ENCODE assay signal across 25 mouse cellular contexts in the genomic region with DNA sequence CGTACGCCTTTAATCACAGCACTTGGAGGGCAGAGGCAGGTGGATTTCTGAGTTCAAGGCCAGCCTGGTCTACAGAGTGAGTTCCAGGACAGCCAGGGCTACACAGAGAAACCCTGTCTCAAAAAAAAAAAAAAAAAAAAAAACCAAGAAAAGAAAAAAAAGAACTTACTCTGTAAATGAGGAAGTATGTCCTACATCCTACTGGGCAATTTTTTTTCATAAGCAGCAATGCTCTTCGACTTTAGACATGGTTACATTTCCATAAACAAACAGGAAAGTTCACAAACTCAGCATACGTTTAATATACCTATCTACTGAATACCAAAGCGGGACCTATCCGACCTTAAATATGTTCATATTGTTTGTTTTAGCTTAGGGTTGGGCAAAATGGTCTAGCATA. TPM values are rescaled to one million over a fixed set of nuclear protein-coding genes. Genes with fewer than 3 reads are reported as not detected.
DNase-seq lines count a peak whose midpoint lies in the region; ATAC-seq and TF ChIP-seq lines count a peak whose summit lies in the region.
"Had no signal": no experiment of that assay in that cellular context is flagged by ENCODE, and none has a peak within 500 bp of the region (broad histone marks: within the 10 kb centered on the region; RNA-seq: fewer than 3 reads in every experiment).

No protein-coding gene starts in this region.

- no peaks in the 10 kb centered on the region; a peak in 1 of 4 replicates for H3K36me3 ChIP-seq in MEL (ENCODE audit: control insufficient read depth in 1 of 2, insufficient read depth in 2 of 2, low read length in 2 of 2)
- H3K36me3 ChIP-seq in hindbrain, postnatal 0 days (ENCODE audit: insufficient read depth, low read length): peaks cover 9% of the 10 kb centered on the region; the same call in 1 of the 2 replicates
- H3K36me3 ChIP-seq: G1E had no signal

- H3K9me3 ChIP-seq in MEL (replicated peaks; ENCODE audit: insufficient read depth, low read length): no peaks in the 10 kb centered on the region
- no peaks in the 10 kb centered on the region for H3K9me3 ChIP-seq in hindbrain, postnatal 0 days (ENCODE audit: low read length)
- H3K9me3 ChIP-seq: embryonic facial prominence, embryonic 13.5 days; embryonic facial prominence, embryonic 15.5 days; forebrain, embryonic 10.5 days; forebrain, embryonic 12.5 days; G1E had no signal

- TF ChIP-seq CTCF in MEL (IDR thresholded peaks at IDR 0.05 in 2 of 3, conservative IDR thresholded peaks at IDR 0.05 in 1 of 3; ENCODE audit: control insufficient read depth in 1 of 3, insufficient read depth in 1 of 3, low read depth in 2 of 3, low read length in 3 of 3, poor library complexity in 1 of 3, severe bottlenecking in 1 of 3): no peak
- TF ChIP-seq CTCF in bone marrow macrophage, adult 2 months (IDR thresholded peaks at IDR 0.05; ENCODE audit: low read depth, low read length): no peak
- no peak for TF ChIP-seq CTCF in hindbrain, postnatal 0 days (IDR thresholded peaks at IDR 0.05; ENCODE audit: low read depth)

- DNase-seq in A20 (ENCODE audit: low read depth, low spot score) (peak; percentile 70), MEL (ENCODE audit: low read depth, low spot score) (peak; percentile 50)
- DNase-seq in hindbrain, postnatal 0 days (ENCODE audit: low spot score): no peak
- DNase-seq in urinary bladder, postnatal 10 days (ENCODE audit: low spot score): no peak
- DNase-seq in cerebellum, adult 11 months: no peak
- DNase-seq: adrenal gland, adult 2 months; adrenal gland, postnatal 10 days; adrenal gland, postnatal 25 days; cerebellum, adult 18-20 months; cerebellum, adult 8-10 months; cerebellum, adult 9-11 months; cerebellum, postnatal 14 days; cerebellum, postnatal 36 days; embryo, embryonic 11 days had no signal

- TF ChIP-seq POLR2A in MEL (IDR thresholded peaks at IDR 0.05; ENCODE audit: control insufficient read depth in 1 of 2, insufficient read depth in 1 of 2, low read depth in 1 of 2, low read length in 2 of 2, poor library complexity in 1 of 2): no peak
- no peak for TF ChIP-seq POLR2A in bone marrow macrophage, adult 2 months (IDR thresholded peaks at IDR 0.05; ENCODE audit: borderline replicate concordance, low read depth, low read length)

- 89% methylated on average over 6 of the region's 6 CpGs for WGBS in hindbrain, postnatal 0 days

- H3K27ac ChIP-seq in MEL (ENCODE audit: control insufficient read depth, low read depth, low read length): no peak overlapping the region
- peak overlapping the region; percentile 24; the same call in 1 of the 2 replicates for H3K27ac ChIP-seq in bone marrow macrophage, adult 2 months (ENCODE audit: insufficient read depth, low read depth, low read length)
- no peak overlapping the region for H3K27ac ChIP-seq in hindbrain, postnatal 0 days
- H3K27ac ChIP-seq: embryonic facial prominence, embryonic 13.5 days; embryonic facial prominence, embryonic 15.5 days; forebrain, embryonic 10.5 days; forebrain, embryonic 12.5 days had no signal

- no peak overlapping the region for H3K9ac ChIP-seq in MEL (ENCODE audit: control insufficient read depth, low read depth, low read length, poor library complexity, severe bottlenecking)
- no peak overlapping the region for H3K9ac ChIP-seq in hindbrain, postnatal 0 days (replicated peaks; ENCODE audit: low read length)
- H3K9ac ChIP-seq: embryonic facial prominence, embryonic 13.5 days; embryonic facial prominence, embryonic 15.5 days; forebrain, embryonic 12.5 days had no signal

- ATAC-seq in hindbrain, postnatal 0 days: no peak
- no peak for ATAC-seq in activated CD4-positive, CD25-positive, alpha-beta regulatory T cell, adult 4 months
- ATAC-seq: forebrain, embryonic 14.5 days; forebrain, embryonic 16.5 days; Patski had no signal

- no peak overlapping the region for H3K4me2 ChIP-seq in hindbrain, postnatal 0 days (ENCODE audit: low read depth, low read length)
- H3K4me2 ChIP-seq: embryonic facial prominence, embryonic 13.5 days; embryonic facial prominence, embryonic 15.5 days; forebrain, embryonic 12.5 days had no signal

- TF ChIP-seq EP300 in MEL (IDR thresholded peaks at IDR 0.05; ENCODE audit: low read depth in 1 of 2, low read length in 2 of 2): 0 out of 4 replicates have a peak, but pooled peaks of 1 of the 2 experiments have one; percentile 12

- no peaks in the 10 kb centered on the region for H3K79me2 ChIP-seq in MEL (ENCODE audit: control insufficient read depth, insufficient read depth, low read length, poor library complexity)

- no peak for TF ChIP-seq RAD21 in MEL (IDR thresholded peaks at IDR 0.05; ENCODE audit: low read depth, low read length)

- H3K27me3 ChIP-seq in MEL (ENCODE audit: control insufficient read depth in 1 of 2, insufficient read depth in 2 of 2, low read length in 2 of 2): no peaks in the 10 kb centered on the region
- H3K27me3 ChIP-seq in hindbrain, postnatal 0 days (ENCODE audit: insufficient read depth, low read length): no peaks in the 10 kb centered on the region
- H3K27me3 ChIP-seq: embryonic facial prominence, embryonic 13.5 days; embryonic facial prominence, embryonic 15.5 days; forebrain, embryonic 12.5 days; Patski had no signal

- H3K4me1 ChIP-seq in MEL (ENCODE audit: control insufficient read depth in 1 of 2, insufficient read depth in 2 of 2, low read length in 2 of 2): no peaks in the 10 kb centered on the region; a peak in 1 of 4 replicates
- H3K4me1 ChIP-seq in bone marrow macrophage, adult 2 months (ENCODE audit: control insufficient read depth, insufficient read depth, low read length): peaks cover 41% of the 10 kb centered on the region
- H3K4me1 ChIP-seq in hindbrain, postnatal 0 days (ENCODE audit: insufficient read depth, low read length): no peaks in the 10 kb centered on the region; the same call in 1 of the 2 replicates

- no peak overlapping the region for H3K4me3 ChIP-seq in MEL (ENCODE audit: control insufficient read depth in 1 of 2, insufficient read depth in 1 of 2, low read depth in 2 of 2, low read length in 2 of 2)
- H3K4me3 ChIP-seq in bone marrow macrophage, adult 2 months (ENCODE audit: insufficient read depth, low read length): no peak overlapping the region
- no peak overlapping the region for H3K4me3 ChIP-seq in hindbrain, postnatal 0 days (ENCODE audit: low read length)
- H3K4me3 ChIP-seq: embryonic facial prominence, embryonic 13.5 days; embryonic facial prominence, embryonic 15.5 days; erythroblast, embryonic 14.5 days; forebrain, embryonic 10.5 days; forebrain, embryonic 12.5 days had no signal

TF ChIP-seq in MEL, 35 proteins besides CTCF, POLR2A, EP300 and RAD21:
- no peak for TF ChIP-seq MXI1 (IDR thresholded peaks at IDR 0.05; ENCODE audit: low read depth, low read length)
- TF ChIP-seq ZNF384 (IDR thresholded peaks at IDR 0.05; ENCODE audit: low read depth, low read length): peak; percentile 94
- TF ChIP-seq CHD2 (IDR thresholded peaks at IDR 0.05; ENCODE audit: low read length): no peak

RNA-seq across cellular contexts. Expression of a gene that starts 38.4 kb away (rescaled TPM):
- total RNA-seq in MEL (2012; rRNA removed): 2,632 and 5,439 TPM in 2 replicates
- 1,000 to 10,000 TPM in 1 of 2 experiments, 100 to 1,000 TPM in 1; 418 to 3,011 TPM for polyA plus RNA-seq in MEL (2012; ENCODE audit: insufficient read depth in 1 of 2, insufficient read length in 2 of 2, low read depth in 1 of 2, low replicate concordance in 2 of 2, missing spikeins in 1 of 2)
- polyA plus RNA-seq in bone marrow macrophage, adult 2 months (2012; ENCODE audit: insufficient read depth, insufficient read length, missing spikeins): 1,438 and 1,604 TPM in 2 replicates
- 3,796 and 3,887 TPM in 2 replicates for total RNA-seq in hindbrain, postnatal 0 days (2014; rRNA removed)
- polyA plus RNA-seq in hindbrain, postnatal 0 days (2015; fragmentation: Nextera tagmentation; extraction: Ambion mirVana): 2,316 and 2,371 TPM in 2 replicates
- 1,000 to 10,000 TPM; 3,239 to 3,330 TPM for polyA plus RNA-seq in activated CD4-positive, CD25-positive, alpha-beta regulatory T cell, adult 4 months (2017; shearing (Covaris generic))

Comparison
In these comparisons a context has a peak if more than half of its experiments do, and no peak if none do; other contexts are left out.
1. DNase-seq: peak in A20 (single experiment) and MEL (single experiment); none in hindbrain, postnatal 0 days (single experiment), urinary bladder, postnatal 10 days (single experiment) and cerebellum, adult 11 months (single experiment).